Mouse (Mus musculus) right cerebral cortex, adult 2 months (tissue): ENCODE measurements around the gene Cfap58.

Experiments used
- DNase-seq, 2 experiments: peaks; one replicate each; pipeline ENCODE4 v3.0.0; 2021 to 2022; ENCODE audit warnings: low spot score in 2 of 2

Gene Cfap58

GRCm38 (mm10) chr19:47917396-47917795 lies 20.1 kb upstream of the Cfap58 start:
- no peak for DNase-seq

GRCm38 (mm10) chr19:47918016-47918415 lies 19.5 kb upstream of the Cfap58 start:
- DNase-seq = no peak

GRCm38 (mm10) chr19:47918455-47919101 lies 18.9 kb upstream of the Cfap58 start:
- no peak for DNase-seq

DNA sequence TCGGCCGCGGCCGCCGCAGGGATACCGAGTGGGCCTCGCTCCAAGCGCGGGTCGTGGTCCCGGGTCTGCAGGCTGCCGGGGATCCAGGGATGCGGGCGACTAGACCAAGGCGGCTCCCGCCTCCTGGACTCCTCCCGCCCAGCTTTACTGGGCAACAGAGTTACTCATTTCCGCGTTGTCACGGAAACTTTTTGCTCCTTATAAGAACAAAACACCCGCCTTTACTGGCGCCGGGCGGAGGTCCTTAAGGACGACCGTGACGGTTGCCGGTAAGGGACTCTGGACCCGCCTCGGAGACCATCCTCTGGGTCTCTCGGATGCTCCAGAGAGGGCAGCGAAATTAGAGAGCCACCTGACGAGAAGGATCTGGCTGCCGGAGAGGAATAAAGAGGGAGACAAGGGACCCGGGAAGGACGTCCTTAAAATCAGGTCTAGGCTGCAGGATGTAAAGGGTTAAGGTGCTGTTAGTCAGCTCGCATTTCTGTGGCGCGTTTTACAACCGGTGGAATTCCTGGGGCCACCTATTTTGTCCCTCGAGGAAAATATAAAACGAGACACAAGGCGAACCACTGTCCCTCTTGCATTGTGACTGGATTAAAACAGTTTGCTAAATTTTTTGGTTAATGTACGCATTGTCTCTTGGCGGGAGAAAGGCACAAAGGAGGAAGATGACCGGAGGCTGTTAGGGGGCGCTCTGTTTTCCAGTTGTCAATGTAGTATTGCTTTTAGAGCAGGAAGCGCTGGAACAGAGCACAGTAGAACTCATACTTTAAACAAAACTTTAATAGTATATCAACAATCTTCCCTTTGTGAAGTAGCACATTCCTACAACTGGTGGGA lies 18.1 kb upstream of the Cfap58 start, which contains the start of the genes Cfap43 and Itprip:
Cfap43 (minus strand) TSS at position 162 of the 840 bp plus-strand sequence.
Itprip (minus strand) TSS at position 174 of the 840 bp plus-strand sequence.
- DNase-seq = peak; percentile 58 to 67

GRCm38 (mm10) chr19:47919966-47920375 lies 17.5 kb upstream of the Cfap58 start:
- no peak for DNase-seq

DNA sequence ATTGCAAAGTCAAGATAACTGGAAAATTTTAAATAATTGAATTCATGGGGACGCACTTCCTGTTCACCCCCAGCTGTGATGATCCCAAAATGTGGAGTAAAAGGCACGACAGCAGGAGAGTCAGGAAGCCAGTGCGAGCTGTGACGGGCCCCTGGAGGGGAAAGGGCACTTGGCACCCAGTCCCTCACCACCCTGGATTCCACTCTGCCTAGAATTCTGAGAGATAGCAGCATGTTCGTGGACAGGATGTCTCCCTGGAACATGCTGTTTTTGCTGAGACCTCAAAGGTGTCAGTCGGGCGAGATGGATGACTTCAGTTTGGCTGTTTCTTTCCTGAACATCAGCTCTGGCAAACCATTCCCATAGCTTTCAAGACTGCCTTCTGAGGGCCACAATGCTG lies 11.7 kb upstream of the Cfap58 start:
- DNase-seq = no peak

GRCm38 (mm10) chr19:47927032-47927431 lies 10.4 kb upstream of the Cfap58 start:
- no peak for DNase-seq

DNA sequence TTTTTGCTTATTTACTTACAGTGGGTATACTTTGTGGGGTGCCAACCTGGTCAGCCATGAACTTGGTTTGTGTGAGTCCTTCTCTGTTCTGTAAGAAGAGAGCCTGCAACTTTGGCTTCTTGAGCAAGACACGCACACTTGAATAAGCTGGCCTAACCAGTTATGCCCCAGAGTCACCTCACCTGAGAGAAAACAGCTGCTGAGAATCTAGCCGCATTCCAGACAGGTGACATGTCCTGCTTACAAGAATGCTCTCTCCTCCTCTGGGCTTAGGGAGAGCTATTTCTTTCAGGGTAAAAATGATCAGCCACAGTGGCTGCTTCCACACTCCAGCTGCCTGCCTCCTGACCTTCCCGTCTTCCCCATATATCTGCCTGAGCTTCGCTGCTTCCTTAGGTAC lies 8.4 kb upstream of the Cfap58 start:
- no peak for DNase-seq

GRCm38 (mm10) chr19:47931982-47932638 lies 5.4 kb upstream of the Cfap58 start:
- DNase-seq = peak in 1 of 2 experiments; percentile 24

GRCm38 (mm10) chr19:47934146-47934545 lies 3.3 kb upstream of the Cfap58 start:
- no peak for DNase-seq

DNA sequence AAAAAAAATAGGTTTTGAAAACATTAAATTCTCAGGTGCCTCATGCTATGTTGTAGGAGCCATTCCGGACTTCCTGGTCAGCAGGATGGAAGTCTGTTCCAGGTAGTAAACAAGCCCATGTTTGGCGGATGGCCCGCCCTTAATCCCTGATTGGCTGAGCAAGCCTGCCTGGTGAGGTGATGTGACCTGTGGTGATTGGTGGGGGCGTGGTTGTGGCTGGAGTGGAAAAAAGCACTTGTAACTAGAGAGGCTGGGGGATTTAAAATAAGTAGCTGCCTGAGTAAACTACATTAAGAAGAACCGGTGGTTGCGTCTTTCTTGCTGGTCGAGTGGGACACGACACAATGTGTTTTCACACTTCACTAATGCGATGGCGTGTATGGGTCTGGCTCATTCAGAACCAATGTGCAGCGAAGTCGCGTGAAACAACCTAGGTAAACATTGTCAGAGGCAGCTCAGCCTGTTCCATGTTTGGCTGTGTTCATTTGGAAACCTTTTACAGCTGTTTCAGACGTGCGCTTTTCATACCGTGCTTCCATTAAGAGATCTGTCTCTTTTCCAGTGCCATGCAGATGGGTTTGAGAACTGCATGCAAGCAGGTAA lies 2.7 kb upstream of the Cfap58 start:
- DNase-seq = no peak

- no peak for DNase-seq
Observed at GRCm38 (mm10) chr19:47935530-47935929, 1.9 kb upstream of the Cfap58 start.

DNA sequence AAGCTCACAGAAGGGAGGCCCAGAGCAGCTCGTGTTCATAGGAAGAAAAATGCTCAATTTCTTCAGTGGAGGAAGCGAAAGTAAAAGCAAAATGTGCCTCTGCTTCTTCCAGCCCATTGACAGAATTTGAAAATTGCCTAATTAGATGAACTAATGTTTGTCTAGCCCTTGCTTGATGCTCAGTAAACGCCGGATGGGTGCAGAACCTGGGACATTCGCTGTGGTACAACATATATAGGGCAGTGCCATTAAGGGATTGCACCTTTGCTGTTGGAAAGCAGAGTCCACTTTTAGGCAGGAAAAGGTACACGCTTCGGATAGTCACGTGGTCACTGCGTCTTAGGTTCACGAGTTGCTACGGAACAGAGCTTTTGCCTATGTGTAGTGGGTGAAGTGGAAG lies 985 bp upstream of the Cfap58 start:
- DNase-seq = no peak

DNA sequence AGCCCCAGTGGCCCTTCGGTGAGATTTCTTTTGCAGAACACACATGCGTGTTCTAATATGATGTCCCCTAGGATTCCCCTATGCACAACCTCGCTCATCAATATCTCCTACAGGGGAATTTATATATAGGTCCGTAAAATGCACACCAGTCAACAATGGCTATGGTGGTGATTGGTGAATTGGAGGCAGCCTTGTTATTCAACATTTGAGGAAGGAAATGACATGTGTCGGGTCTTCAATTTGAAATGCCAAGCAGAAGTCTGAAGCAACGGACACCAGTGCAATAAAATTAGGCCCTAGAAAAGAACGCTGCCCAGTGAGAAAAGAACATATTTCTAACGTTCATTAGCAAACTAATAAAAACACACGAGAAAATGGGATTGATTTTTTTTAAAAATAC lies 537 bp upstream of the Cfap58 start:
- no peak for DNase-seq

DNA sequence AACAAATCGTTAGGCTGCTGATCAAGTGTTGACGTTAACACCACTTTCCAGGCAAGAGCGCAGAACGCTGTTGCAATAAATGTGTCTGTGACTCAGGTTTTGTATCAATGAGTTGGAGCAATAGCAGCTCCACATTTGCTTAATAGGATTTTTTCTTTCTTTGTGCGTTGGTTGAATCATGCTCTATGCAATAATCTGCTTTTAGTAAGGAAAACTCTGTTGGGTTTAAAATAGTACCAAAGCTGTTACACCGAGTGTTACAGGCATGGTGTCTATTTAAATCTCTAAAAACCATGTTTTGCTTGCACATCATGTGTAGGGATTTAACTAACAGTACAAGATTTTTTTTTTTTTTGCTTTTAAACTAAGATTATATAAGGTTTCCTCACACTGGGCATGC lies 1.9 kb downstream of the Cfap58 start:
- DNase-seq = peak in 1 of 2 experiments; percentile 11

- DNase-seq = no peak
Observed at GRCm38 (mm10) chr19:47946821-47947465, 9.5 kb downstream of the Cfap58 start.

DNA sequence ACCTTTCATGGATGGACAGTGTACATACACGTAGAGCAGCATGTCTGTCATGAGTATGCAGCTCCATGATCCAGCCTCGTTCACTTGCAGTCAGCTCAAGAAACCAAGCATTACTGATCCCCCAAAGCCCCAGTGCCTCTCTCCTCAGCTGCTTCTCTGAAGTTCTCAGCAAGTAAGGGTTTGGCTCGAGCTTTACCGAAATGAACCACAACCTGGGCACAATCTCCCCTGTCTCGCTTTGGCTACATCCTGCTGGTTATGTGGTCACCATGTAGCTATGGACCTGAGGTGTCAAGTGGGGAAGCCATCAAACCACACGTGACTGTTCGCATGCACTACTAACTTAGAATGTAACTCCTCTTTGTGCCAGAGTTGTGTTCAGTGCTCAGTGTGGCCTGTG lies 13.5 kb downstream of the Cfap58 start:
- DNase-seq = no peak

DNA sequence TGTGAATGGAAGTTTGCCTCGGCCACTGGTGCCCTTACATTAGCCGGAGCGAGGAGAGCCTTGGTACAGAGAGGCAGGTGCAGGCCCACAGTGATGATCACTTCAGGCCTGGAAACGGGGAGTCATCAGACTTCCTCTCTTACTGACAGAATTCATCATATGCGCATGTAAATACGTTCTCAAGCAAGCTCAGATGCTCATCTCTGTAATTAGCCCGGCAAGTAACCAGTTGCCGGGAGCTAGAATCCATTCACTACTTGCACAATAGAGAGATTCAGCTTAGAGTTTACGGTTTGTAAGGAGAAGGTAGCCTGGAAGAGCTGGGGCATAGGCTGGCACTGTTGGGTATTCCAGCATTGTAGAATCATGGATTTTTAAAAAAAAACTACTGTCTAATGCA lies 15.7 kb downstream of the Cfap58 start:
- DNase-seq = no peak

DNA sequence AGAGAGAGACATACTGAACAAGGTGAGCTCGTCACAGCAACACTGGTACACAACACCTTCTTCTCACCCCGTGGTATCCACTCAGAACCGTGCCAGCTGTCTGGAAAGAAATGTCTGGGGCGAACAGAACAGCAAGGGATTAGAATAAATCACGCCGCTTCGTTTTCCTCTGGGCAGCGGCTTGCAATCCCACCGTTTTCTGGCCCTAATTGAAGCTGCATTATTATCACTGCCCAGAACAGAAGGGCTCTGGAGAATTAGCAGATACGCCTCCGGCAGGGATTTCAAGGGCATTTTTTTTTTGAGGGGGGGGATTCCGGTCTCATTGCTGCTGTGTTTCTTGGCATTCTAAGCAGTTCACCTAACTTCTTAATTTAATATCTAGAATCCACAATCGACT lies 20.7 kb downstream of the Cfap58 start:
- no peak for DNase-seq

- no peak for DNase-seq
Observed at GRCm38 (mm10) chr19:47968993-47969659, 31.7 kb downstream of the Cfap58 start.

DNA sequence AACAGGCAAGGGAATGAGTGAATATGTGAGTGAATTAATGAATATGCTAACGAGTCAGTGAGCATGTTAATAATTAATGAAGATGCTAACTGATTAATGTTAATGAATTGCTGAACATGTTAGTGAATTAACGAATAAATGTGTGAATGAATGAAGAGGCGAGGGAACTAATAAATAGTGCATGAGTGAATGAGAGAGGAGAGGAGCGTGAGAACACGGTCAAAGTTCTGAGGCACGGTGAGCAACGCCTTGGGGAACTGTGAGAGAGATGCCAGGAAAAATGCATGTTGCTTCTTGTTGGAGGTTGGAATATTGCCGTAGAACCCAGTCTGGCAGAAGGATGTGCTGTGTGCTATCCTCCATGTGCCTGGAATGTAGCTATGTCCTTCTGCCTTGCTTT lies 33.6 kb downstream of the Cfap58 start:
- DNase-seq = no peak
